Mouse (Mus musculus) granulocyte monocyte progenitor cell, adult 5-6 weeks (primary cell): ENCODE data around the gene Elane. TPM values are rescaled to one million over a fixed set of nuclear protein-coding genes. Genes with fewer than 3 reads are reported as not detected.

Experiments used
- ATAC-seq: replicated peaks from 2 replicates; pipeline ENCODE4 v1.8.0; 2016; ENCODE audit warnings: mild to moderate bottlenecking, moderate TSS enrichment, inconsistent platforms; ENCODE audit not compliant: poor library complexity, severe bottlenecking
- total RNA-seq, 2 experiments: library from RNA; stranded (forward) in 1 of 2; stranded (reverse) in 1 of 2; fragments of 200-712, 200-1000 nt in 1 of 2; fragments of >200 nt in 1 of 2; fragmentation: Nextera tagmentation in 1 of 2; gene quantifications; 2 replicates each; pipeline ENCODE4 v1.2.3; 2014 to 2017

Elane gene
- total RNA-seq, 2 experiments from 2014 or later: 3,772 to 5,751 TPM

DNA sequence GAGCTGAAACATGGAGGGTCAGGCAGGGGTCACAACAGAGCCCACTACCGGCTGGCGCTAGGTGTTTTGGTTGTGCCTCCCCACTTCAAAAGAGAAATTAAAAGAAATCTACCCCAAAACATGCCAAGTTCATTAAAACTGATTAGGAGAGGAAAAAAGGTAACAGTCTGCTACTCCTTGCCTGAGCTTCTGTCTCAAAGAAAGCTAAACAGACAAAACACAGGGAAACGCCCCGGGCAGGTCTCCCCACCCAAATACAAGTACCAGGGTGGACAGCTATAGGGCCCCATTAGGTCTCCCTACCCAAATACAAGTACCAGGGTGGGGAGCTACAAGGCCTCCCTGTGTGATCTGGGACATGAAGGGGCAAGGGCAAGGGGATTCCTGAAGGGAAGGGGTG, 24.5 kb downstream of the Elane start, which contains the start of gene Gm26602:
TSS of gene Gm26602 (plus strand) at position 301 of the 400 bp plus-strand sequence.
- no peak for ATAC-seq

GRCm38 (mm10) chr10:79912412-79912811, 26.4 kb downstream of the Elane start:
- ATAC-seq: no peak

GRCm38 (mm10) chr10:79914131-79914947, 28.3 kb downstream of the Elane start:
- 0 out of 2 replicates have a peak, but pooled peaks have one; percentile 4 for ATAC-seq

- ATAC-seq: no peak
These were observed 29.0 kb downstream of the Elane start for GRCm38 (mm10) chr10:79914948-79915596.

GRCm38 (mm10) chr10:79916081-79916480, 30.0 kb downstream of the Elane start:
- ATAC-seq: no peak

GRCm38 (mm10) chr10:79916808-79917531, 30.9 kb downstream of the Elane start, which contains the start of gene Kiss1r:
Kiss1r (plus strand) TSS chr10:79916971.
- ATAC-seq: peak; percentile 74

DNA sequence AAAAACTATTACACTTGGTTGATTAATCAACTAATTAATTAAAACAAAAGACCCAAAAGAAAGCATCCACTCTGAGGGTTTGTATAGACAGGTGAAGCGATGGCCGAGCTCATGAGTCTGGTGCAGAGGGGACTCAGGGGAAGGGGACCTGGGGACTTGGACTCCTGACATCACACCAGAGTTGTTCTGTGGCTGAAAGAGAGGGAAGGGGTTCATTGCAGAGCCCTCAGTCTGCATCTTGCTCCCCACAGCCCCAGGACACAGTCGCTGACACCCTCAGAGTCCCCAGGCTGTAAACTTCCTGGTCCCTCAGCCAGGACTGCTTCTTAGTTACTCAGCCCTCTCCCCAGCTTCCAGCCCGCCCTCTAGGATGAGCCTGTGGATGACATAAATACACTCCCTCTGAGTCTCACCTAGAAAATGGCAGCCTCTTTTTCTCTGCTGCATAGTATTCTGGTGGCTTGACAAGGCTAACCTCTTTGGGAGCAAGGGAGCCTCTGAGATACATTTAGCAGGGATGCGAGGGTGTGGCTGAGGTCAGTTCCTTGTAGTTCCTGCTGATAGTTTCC, 31.6 kb downstream of the Elane start:
- ATAC-seq: no peak

- ATAC-seq: no peak
These were observed 32.4 kb downstream of the Elane start for GRCm38 (mm10) chr10:79918231-79919078.

DNA sequence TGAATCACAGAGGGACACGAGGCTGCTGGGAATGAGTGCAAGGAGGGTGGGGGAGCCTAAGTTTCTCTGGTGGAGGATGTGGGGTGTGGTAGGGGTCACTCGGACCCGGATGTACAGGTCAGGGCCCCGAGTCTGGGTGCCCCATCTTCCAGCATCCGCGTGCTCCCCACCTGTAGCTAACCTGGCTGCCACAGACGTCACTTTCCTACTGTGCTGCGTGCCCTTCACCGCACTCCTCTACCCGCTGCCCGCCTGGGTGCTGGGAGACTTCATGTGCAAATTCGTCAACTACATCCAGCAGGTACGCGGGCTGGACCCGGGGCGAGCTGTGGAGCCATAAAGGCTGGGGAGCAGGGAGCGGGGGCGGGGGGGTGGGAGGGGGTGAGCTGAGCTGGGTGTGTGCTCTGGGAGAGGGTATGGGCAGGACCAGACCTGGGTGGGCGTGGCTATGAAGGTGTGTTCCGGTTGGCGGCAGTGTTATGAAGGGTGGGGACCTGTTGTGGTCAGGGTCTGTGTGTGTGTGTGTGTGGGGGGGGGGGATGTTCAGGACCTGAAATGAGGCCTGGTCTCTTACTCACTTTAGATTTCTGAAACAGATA, 33.3 kb downstream of the Elane start:
- ATAC-seq: no peak

DNA sequence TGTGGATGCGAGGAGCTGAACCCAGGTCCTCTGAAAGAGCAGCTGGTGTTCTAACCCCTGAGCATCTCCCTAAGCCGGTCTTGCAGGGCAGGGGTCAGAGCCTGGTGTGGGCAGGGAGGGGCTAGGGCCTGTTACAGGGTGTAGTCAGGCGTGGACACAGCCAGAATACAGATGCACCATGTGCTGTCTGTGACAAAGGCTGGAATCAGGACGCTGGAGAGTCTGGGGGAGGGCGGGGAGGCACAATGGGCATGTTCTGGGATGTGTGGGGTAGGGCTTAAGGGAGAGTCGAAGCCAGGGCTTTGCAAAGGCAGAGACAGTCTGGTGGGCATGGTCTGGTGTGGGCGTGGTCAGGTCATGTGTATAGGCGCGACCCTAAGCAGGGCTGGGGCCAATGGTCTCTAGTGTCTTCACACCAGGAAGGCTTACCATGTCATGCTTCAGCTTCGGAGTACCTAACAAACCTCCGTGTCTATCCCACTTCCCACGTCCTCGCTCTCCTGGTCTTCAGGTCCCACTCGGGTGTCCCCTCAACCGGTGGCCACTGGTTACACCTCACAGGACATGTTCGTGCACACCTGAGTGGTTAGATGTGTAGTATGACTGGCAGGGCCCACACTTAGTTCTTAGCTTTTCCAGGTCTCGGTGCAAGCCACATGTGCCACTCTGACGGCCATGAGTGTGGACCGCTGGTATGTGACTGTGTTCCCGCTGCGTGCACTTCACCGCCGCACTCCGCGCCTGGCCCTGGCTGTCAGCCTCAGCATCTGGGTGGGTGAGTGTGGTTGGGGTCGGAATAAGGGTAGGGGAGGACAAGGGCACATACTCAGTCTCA, 34.2 kb downstream of the Elane start:
- ATAC-seq: no peak

GRCm38 (mm10) chr10:79920958-79921535, 35.0 kb downstream of the Elane start, which contains the start of gene R3hdm4:
R3hdm4 (minus strand) TSS chr10:79921208.
- no peak for ATAC-seq

- no peak for ATAC-seq
These were observed 35.5 kb downstream of the Elane start for GRCm38 (mm10) chr10:79921572-79921971.

GRCm38 (mm10) chr10:79924998-79925784, 39.1 kb downstream of the Elane start:
- ATAC-seq: peak; percentile 33

GRCm38 (mm10) chr10:79925785-79926490, 39.9 kb downstream of the Elane start:
- no peak for ATAC-seq

DNA sequence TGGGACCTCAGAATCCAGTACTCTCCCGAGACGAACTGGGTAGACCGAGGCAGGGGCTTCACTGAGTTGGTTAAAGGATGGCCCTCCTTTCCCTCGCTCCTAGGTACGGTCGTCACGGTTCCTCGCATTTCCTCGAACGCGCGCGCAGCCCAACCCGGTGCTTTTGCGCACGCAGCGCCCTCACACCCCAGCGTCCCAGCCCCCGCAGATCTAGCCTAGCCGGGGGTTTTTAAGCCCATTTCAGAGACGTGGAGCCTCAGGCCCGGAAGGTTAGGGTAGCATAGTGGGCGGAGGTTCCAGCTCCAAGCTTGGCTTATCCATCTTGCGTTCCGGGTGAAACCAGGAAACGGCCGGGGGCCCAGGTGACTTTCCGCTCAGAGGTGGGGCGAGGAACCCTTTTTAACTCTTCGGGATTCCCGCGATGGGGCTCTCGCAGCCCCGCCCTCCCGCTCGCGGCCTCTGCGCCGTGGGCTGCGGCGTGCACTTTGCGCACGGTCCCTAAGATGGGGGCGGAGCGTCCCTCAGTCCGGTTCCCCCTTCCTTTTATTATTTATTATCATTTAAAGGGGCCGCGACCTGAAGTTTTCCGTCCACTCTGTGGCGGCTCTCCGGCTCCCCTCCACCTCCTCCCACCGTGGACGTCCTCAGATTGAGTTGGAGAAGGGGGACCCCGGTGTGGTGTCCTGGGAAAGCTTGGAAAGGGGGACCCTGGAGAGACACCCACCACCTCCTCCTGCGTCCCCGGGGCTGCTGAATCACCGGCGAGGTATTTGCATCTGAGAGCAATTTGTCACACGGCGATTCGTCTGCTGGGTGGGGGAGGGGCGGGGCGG, 40.7 kb downstream of the Elane start, which contains the start of gene Arid3a:
TSS of gene Arid3a (plus strand) at position 553 of the 833 bp plus-strand sequence.
- ATAC-seq: peak; percentile 65
